Mouse (Mus musculus): ENCODE measurements at regions not wholly inside any gene's neighbourhood (a gene's known extent, or its start where the extent isn't known, plus 50 kb on each side); places are given as distances from the start of the nearest gene placed in this dataset.

- no peak for ATAC-seq
Observed at GRCm38 (mm10) chr6:51118833-51119535, 313.5 kb upstream of the Nfe2l3 start.

GRCm38 (mm10) chr6:51119691-51120302 is 312.7 kb upstream of the Nfe2l3 start:
- ATAC-seq: no peak

GRCm38 (mm10) chr6:51122941-51123340 is 309.5 kb upstream of the Nfe2l3 start:
- ATAC-seq: no peak

- ATAC-seq: no peak
Observed at GRCm38 (mm10) chr6:51127851-51128250, 304.6 kb upstream of the Nfe2l3 start.

- no peak for ATAC-seq
Observed at GRCm38 (mm10) chr6:51129096-51129495, 303.4 kb upstream of the Nfe2l3 start.

GRCm38 (mm10) chr6:51129591-51129990 is 302.9 kb upstream of the Nfe2l3 start:
- peak; percentile 58 for ATAC-seq

GRCm38 (mm10) chr6:51144762-51145161 is 287.7 kb upstream of the Nfe2l3 start:
- ATAC-seq: no peak

- no peak for ATAC-seq
Observed at GRCm38 (mm10) chr6:51145863-51146262, 286.6 kb upstream of the Nfe2l3 start.

- ATAC-seq: no peak
Observed at GRCm38 (mm10) chr6:51148821-51149220, 283.6 kb upstream of the Nfe2l3 start.

- ATAC-seq: no peak
Observed at GRCm38 (mm10) chr6:51150066-51150465, 282.4 kb upstream of the Nfe2l3 start.

- no peak for ATAC-seq
Observed at GRCm38 (mm10) chr6:51150486-51150885, 282.0 kb upstream of the Nfe2l3 start.

GRCm38 (mm10) chr6:51150916-51151315 is 281.6 kb upstream of the Nfe2l3 start:
- ATAC-seq: no peak

GRCm38 (mm10) chr6:51156836-51157370 is 275.6 kb upstream of the Nfe2l3 start:
- no peak for ATAC-seq

- ATAC-seq: no peak
Observed at GRCm38 (mm10) chr6:51161149-51161548, 271.3 kb upstream of the Nfe2l3 start.

GRCm38 (mm10) chr6:51162208-51163082 is 270.0 kb upstream of the Nfe2l3 start:
- no peak for ATAC-seq

- ATAC-seq: no peak
Observed at GRCm38 (mm10) chr6:51163266-51163665, 269.2 kb upstream of the Nfe2l3 start.

GRCm38 (mm10) chr6:51163882-51164281 is 268.6 kb upstream of the Nfe2l3 start:
- no peak for ATAC-seq

GRCm38 (mm10) chr6:51167028-51167427 is 265.4 kb upstream of the Nfe2l3 start:
- no peak for ATAC-seq

GRCm38 (mm10) chr6:51168048-51168447 is 264.4 kb upstream of the Nfe2l3 start:
- peak; percentile 46 for ATAC-seq

GRCm38 (mm10) chr6:51168775-51169695 is 263.4 kb upstream of the Nfe2l3 start:
- no peak for ATAC-seq

- ATAC-seq: no peak
Observed at GRCm38 (mm10) chr6:51169971-51170411, 262.5 kb upstream of the Nfe2l3 start.

GRCm38 (mm10) chr6:51170414-51170813 is 262.1 kb upstream of the Nfe2l3 start:
- ATAC-seq: peak; percentile 60
